Mouse (Mus musculus) heart, adult 2 months (tissue): ENCODE results near the gene Sytl2. TPM values are rescaled to one million over a fixed set of nuclear protein-coding genes. Genes with fewer than 3 reads are reported as not detected.

Experiments used
- DNase-seq, 2 experiments: peaks; one replicate each; pipeline ENCODE4 v3.0.0; 2021
- H3K27ac ChIP-seq: fragments of 200-600 bp; 2 replicates; pipeline ENCODE4 v1.8.1; 2022
- H3K27me3 ChIP-seq: fragments of 200-500 bp; 2 replicates; pipeline ENCODE4 v1.6.1; 2012; ENCODE audit warnings: mild to moderate bottlenecking, low read length, inconsistent platforms, mixed read lengths; ENCODE audit not compliant: control insufficient read depth, insufficient read depth
- H3K36me3 ChIP-seq: fragments of 200-500 bp; 2 replicates; pipeline ENCODE4 v1.6.1; 2012; ENCODE audit warnings: low read length, inconsistent platforms; ENCODE audit not compliant: control insufficient read depth, insufficient read depth
- H3K4me1 ChIP-seq: fragments of 200-500 bp; 2 replicates; pipeline ENCODE4 v1.6.1; 2011; ENCODE audit warnings: low read length; ENCODE audit not compliant: control insufficient read depth, insufficient read depth
- H3K4me3 ChIP-seq: fragments of 200-600 bp; 2 replicates; pipeline ENCODE4 v1.8.1; 2022
- H3K79me2 ChIP-seq: fragments of 200-500 bp; replicated peaks from 2 replicates; pipeline ENCODE4 v1.6.1; 2012; ENCODE audit warnings: mild to moderate bottlenecking, inconsistent platforms, low read length, moderate library complexity, mixed read lengths; ENCODE audit not compliant: control insufficient read depth, insufficient read depth
- H3K9ac ChIP-seq: fragments of 200-500 bp; 2 replicates; pipeline ENCODE4 v1.6.1; 2012; ENCODE audit warnings: low read depth, mild to moderate bottlenecking, control low read depth, inconsistent platforms, low read length, mixed read lengths
- CTCF ChIP-seq: fragments of 200-600 bp; IDR thresholded peaks from 2 replicates; pipeline ENCODE4 v1.8.1; 2022; ENCODE audit warnings: antibody characterized with exemption, mild to moderate bottlenecking, moderate library complexity
- EP300 ChIP-seq: fragments of 200-500 bp; IDR thresholded peaks from 2 replicates; pipeline ENCODE4 v1.6.1; 2011; ENCODE audit warnings: low read depth, low read length, control low read depth; ENCODE audit not compliant: insufficient read depth
- POLR2A ChIP-seq: fragments of 200-500 bp; IDR thresholded peaks from 2 replicates; pipeline ENCODE4 v1.6.1; 2011; ENCODE audit warnings: mild to moderate bottlenecking, low read depth, low read length, control low read depth; ENCODE audit not compliant: insufficient read depth
- WGBS: fragments of 180-500 bp; shearing (Covaris S2); methylation state at CpG from one replicate; pipeline ENCODE4 v1.1.7; 2018; 5-methylcytosine and 5-hydroxymethylcytosine counted together
- intact Hi-C: fragments of 180-260 bp; cut with DNase I; formaldehyde crosslinking; loops from one replicate; pipeline ENCODE4 v1.15.1; 2025
- polyA plus RNA-seq: library from polyadenylated mRNA; depleted of rRNA; stranded (reverse); fragments of >200 nt; gene quantifications from 2 replicates; pipeline ENCODE4 v1.2.3, GENCODE M21; 2012
- total RNA-seq, 2 experiments: library from RNA; stranded (reverse); gene quantifications; 2 replicates each; pipeline ENCODE4 v1.2.3; 2021

Sytl2 gene
- total and polyA plus RNA-seq, 3 experiments: 2.1 to 3.8 (median 3.3) TPM

DNA sequence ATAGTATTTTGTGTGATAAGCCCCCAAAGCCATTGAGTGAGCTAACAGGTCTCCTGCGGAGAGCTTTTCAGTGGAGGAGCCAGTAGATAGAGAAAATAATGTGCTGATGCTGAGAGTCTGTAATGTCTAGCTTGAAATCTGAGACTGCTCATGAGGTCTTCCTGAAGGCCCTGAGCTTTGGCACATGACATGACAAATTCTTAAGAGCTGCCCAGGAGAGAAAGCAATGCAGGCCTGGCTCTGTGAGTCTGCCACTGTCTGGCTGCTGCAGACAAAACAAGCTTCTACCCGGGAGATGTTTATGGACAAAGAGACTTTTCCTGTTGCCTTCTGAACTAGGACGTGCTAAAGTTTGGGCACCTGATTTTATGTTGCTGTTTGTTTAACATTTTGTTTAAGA, 87.7 kb downstream of the Sytl2 start:
- WGBS: 46% methylated on average over 3 of the region's 3 CpGs
- Histone ChIP-seq H3K36me3 (no peaks in the 10 kb centered on the region), H3K27me3 (no peaks in the 10 kb centered on the region), H3K27ac (no peak overlapping the region), H3K4me1 (no peaks in the 10 kb centered on the region), H3K4me3 (no peak overlapping the region), H3K79me2 (no peaks in the 10 kb centered on the region), H3K9ac (no peak overlapping the region)
- DNase-seq: no peak
- intact Hi-C loops: no loop called here
- no peak for TF ChIP-seq EP300
- TF ChIP-seq CTCF: no peak
- no peak for TF ChIP-seq POLR2A

DNA sequence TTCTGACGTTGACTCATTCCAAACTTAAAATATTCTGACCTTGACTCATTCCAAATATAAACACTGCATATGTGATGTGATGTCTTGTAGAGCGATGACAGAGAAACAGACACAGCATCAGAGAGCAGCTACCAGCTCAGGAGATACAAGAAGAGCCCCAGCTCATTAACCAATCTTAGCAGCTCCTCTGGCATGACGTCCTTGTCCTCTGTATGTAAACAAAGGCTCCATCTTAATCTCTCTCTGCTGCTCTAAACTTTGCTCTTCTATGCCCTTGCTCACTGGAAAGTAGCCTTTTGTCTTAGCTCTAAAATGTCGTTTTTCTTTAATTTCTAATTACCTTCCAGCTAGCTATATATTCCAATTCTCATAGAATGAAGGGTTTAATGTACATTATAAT, 93.0 kb downstream of the Sytl2 start:
- no peak overlapping the region for H3K4me3 ChIP-seq
- 46% methylated on average over 4 of the region's 4 CpGs for WGBS
- H3K27me3 ChIP-seq: no peaks in the 10 kb centered on the region
- no peak overlapping the region for H3K9ac ChIP-seq
- no peak overlapping the region for H3K27ac ChIP-seq
- H3K4me1 ChIP-seq: no peaks in the 10 kb centered on the region
- TF ChIP-seq POLR2A: no peak
- TF ChIP-seq EP300: no peak
- no peak for TF ChIP-seq CTCF
- DNase-seq: no peak
- no peaks in the 10 kb centered on the region for H3K79me2 ChIP-seq
- no peaks in the 10 kb centered on the region for H3K36me3 ChIP-seq
- intact Hi-C loops: no loop called here

DNA sequence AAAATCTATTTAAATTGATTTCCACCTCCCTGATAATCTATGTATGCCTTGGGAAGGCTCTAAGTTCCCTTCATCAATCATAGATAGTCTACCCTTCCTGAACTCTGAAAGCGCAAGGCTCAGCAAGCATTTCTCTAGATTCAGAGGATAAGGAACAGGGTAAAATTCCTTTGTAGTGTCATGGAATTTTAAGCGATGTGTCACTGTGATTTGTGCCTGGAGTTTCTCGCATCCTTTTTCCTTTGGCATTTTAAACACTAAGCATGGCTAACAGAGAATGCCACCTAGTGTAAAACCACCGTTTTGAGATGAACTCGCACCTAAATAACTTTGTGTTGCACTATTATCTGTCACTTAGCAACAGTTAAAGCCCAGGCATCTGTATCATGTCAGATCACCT, 93.9 kb downstream of the Sytl2 start:
- H3K79me2 ChIP-seq: no peaks in the 10 kb centered on the region
- H3K27ac ChIP-seq: no peak overlapping the region
- no peak overlapping the region for H3K4me3 ChIP-seq
- no peaks in the 10 kb centered on the region for H3K27me3 ChIP-seq
- WGBS: 62% methylated on average over 5 of the region's 5 CpGs
- no peak overlapping the region for H3K9ac ChIP-seq
- DNase-seq: no peak
- no peak for TF ChIP-seq EP300
- TF ChIP-seq CTCF: no peak
- no peak for TF ChIP-seq POLR2A
- no peaks in the 10 kb centered on the region for H3K4me1 ChIP-seq
- intact Hi-C loops: no loop called here
- H3K36me3 ChIP-seq: no peaks in the 10 kb centered on the region

DNA sequence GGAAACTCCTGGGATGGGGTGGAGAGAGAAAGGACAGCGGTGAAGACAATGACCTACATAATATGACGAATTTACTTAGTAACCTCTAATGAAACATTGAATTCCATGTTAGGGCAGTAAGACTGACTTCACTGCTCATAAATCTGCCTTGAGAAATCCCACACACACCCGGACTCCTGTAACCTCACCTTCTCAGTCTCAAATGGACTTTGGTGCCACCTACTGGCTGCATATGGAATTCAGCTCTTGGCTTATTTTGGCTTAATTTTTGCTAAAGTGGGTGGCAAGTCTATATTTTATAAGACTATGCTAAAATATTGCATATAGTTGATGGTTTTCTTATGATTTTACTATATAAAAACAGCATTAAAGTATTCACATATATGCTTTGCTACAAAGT, 107.9 kb downstream of the Sytl2 start:
- intact Hi-C loops: loop anchor here (2.0 to 5.0 kb wide), 2 partner anchors 129 to 413 kb away; no protein-coding TSS in a partner anchor
- peak; percentile 45 to 65 for DNase-seq
- no peaks in the 10 kb centered on the region for H3K36me3 ChIP-seq
- no peaks in the 10 kb centered on the region for H3K79me2 ChIP-seq
- no peak overlapping the region for H3K4me3 ChIP-seq
- no peaks in the 10 kb centered on the region; the same call in 1 of the 2 replicates for H3K4me1 ChIP-seq
- 37% methylated on average over 3 of the region's 3 CpGs for WGBS
- no peaks in the 10 kb centered on the region for H3K27me3 ChIP-seq
- H3K27ac ChIP-seq: no peak overlapping the region
- H3K9ac ChIP-seq: no peak overlapping the region
- no peak for TF ChIP-seq POLR2A
- peak; percentile 97; the same call in 1 of the 2 replicates for TF ChIP-seq CTCF

DNA sequence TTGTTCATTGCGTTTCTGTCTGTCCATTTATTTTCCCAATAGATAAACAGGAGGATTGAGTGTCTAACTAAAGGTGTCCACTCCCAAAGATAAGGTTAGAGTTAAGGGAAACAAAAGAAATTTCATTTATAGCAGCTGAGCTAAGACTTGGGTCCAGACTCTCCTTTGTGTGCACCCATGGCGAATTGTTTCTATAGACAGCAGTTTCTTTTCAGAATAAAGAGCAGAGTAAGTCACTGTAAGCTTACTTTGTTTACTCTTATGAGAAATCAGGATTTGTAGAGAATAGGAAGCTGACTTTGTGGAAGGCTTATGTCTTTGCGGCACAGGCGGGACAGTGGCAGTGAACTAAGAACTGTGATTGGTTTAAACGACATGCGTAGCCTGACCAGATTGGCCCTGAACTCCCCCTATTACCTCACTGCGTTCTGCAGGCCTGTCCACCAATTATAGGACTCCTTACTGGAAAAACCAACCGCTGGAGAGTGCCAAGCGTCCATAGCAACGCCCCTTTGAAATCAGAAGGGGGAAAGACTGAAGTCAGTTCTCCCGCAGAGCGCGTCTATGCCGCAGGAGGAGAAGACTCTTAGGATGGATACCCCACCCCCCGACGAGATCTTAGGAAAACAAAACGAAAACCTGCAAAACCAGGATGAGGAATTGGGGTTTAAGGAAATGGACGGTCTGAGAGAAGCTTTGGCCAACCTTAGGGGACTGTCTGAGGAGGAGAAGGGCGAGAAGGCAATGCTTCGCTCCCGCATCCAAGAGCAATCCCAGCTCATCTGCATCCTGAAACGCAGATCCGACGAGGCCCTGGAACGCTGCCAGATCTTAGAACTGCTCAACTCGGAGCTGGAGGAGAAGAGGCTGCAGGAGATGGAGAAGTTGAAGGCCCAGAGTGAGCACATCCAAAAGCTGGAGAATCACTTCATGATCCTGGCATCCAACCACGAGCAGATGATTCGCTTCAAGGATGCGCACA, 124.3 kb downstream of the Sytl2 start, which contains the start of gene Ccdc89:
TSS of gene Ccdc89 (plus strand) at position 558 of the 982 bp plus-strand sequence.
- Histone ChIP-seq H3K27ac (peak within 1 kb of the TSS; percentile 64), H3K36me3 (no peaks in the 10 kb centered on the region), H3K27me3 (no peaks in the 10 kb centered on the region; the same call in 1 of the 2 replicates), H3K4me1 (no peaks in the 10 kb centered on the region; the same call in 1 of the 2 replicates), H3K9ac (peak within 1 kb of the TSS; percentile 37), H3K4me3 (peak within 1 kb of the TSS; percentile 63), H3K79me2 (no peaks in the 10 kb centered on the region)
- peak; percentile 52; the same call in 1 of the 2 replicates for TF ChIP-seq POLR2A
- 0 out of 2 replicates have a peak, but pooled peaks have one; percentile 35 for TF ChIP-seq EP300
- no peak for TF ChIP-seq CTCF
- 10% methylated on average over 29 of the region's 29 CpGs for WGBS
- intact Hi-C loops: loop anchor here (2.0 to 10.0 kb wide), 2 partner anchors 30 to 122 kb away; partner anchors contain the start of genes Sytl2 and Tmem126a
- DNase-seq: peak; percentile 77 to 86
